Mouse (Mus musculus): ENCODE measurements around the gene Dcaf4. TPM values are rescaled to one million over a fixed set of nuclear protein-coding genes. Genes with fewer than 3 reads are reported as not detected.

The Dcaf4 gene
- 10 to 100 TPM; 36.3 to 54.2 TPM for total RNA-seq (2021)
- polyA plus RNA-seq (2012; rRNA removed), result 38.1 and 43.4 TPM in 2 replicates
- long read RNA-seq, transcript Dcaf4-201 (14 exons, 2,008 nt), result major isoform, 61 of 74 reads
- long read RNA-seq, partial matches to known transcripts, result 2 of 74 reads
- long read RNA-seq, other reads (novel, unspliced or antisense), result 11 of 74 reads

DNA sequence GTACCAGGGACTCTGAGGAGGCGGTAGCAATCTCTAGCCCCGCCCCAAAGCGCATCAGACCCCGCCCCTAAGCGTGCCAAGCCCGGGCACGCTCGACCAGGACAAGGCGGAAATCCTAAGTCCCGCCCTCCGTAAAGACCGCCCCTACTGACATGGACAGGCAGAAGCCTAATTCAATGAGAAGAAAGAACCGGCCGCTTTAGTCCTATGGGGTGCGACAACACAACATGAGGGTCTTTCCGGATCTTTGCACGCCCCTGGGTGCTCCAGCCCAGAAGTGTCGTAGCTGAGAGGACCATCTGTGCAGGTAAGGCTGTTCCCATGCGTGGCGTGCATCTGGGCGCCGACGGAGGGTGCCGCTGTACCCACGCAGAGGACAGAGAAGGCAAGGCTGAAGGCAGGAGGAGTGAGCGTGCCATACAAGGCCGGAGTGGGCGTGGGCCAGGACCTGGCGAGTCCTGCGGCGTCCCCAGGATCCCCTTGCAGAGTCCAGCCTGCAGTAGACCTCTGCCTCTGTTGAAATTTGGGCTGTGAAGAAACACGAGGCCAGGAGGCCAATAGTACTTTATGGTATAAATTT lies at the start of gene Dcaf4:
Dcaf4 (plus strand) TSS at position 156 of the 580 bp plus-strand sequence.
- DNase-seq, result peak; percentile 99

- DNase-seq, result no peak
These were observed 48.5 kb upstream of the Dcaf4 start for GRCm38 (mm10) chr12:83471760-83472159.

DNA sequence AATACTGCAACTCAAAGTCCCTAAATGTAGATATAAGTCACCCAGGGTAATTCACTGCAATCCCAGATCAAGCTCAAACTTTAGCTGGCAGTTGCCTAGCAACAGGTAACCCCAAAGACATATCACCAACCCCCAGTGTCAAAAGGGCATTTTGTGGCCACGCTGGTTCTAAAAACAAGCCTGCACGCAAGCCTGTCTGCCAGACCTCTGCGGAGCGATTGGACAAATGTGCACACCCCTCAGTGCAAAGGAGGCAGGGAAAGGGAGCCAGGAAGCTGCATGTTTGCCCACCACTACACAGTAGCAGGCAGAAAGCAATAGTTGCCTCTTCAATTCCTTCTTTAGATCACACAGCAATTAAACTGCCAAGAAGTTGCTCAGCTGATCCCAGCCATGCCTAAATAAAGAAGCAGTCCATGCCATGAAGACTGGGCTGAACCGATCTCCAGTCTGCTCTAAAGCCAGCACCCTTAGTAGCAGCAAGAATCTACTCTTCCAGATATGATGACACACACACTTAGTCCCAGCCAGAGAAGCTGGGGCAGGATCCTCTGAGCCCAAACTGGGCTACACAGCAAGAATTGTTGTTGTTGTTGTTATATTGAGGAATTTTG lies 46.2 kb upstream of the Dcaf4 start:
- DNase-seq, result no peak

GRCm38 (mm10) chr12:83475419-83475818 lies 44.8 kb upstream of the Dcaf4 start:
- no peak for DNase-seq

GRCm38 (mm10) chr12:83476277-83476676 lies 44.0 kb upstream of the Dcaf4 start:
- no peak for DNase-seq

DNA sequence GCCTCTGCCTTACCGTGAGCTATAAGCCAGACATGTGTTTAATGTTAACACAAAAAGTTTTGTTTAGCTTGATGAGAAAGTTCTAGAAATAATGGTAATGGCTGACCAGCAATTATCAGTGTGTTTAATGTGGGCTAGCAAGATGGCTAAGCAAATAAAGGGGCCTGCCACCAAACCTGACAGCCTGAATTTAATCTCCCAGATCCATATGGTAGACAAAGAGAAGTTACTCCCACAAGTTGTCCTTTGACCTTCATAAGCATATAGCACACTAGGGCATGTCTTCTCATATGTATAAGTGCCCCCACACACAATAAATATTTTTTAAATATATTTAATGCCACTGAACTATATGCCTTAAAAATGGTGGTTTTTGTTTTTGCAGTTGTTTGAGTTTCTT lies 41.1 kb upstream of the Dcaf4 start:
- DNase-seq, result no peak

DNA sequence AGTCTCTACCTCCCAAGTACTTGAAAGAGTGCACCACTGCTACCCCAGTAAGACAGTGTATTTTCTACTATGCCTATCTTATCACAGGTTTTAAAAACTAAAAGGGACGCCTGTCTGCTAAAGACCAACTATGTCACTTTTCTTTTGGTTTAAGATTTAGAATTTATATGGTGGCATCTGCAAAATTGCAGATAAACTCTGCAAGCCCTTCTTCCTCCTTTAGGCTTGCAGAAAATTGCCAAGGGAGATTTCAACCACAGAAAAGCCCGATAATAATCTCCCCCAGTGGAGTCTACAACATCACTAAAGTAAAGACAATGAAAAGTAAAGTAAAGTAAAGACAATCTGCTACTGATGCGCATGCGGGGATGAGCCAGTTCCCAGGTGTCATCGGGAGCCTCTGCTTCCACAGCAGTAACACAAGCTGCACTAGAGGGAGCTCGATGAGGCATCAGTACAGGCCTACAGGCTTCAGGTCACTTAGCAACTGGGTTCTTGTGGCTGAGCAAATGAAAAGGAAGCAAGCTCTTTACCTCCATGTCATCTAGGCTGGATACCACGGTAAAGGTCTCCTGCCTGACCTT lies 40.4 kb upstream of the Dcaf4 start:
- no peak for DNase-seq

GRCm38 (mm10) chr12:83481439-83481838 lies 38.8 kb upstream of the Dcaf4 start:
- no peak for DNase-seq

GRCm38 (mm10) chr12:83483653-83484052 lies 36.6 kb upstream of the Dcaf4 start:
- DNase-seq, result no peak

GRCm38 (mm10) chr12:83484855-83485745 lies 35.2 kb upstream of the Dcaf4 start:
- DNase-seq, result no peak

- peak; percentile 61 for DNase-seq
These were observed 34.2 kb upstream of the Dcaf4 start for GRCm38 (mm10) chr12:83485911-83486670.

- DNase-seq, result peak; percentile 80
These were observed 33.4 kb upstream of the Dcaf4 start for GRCm38 (mm10) chr12:83486671-83487461.

DNA sequence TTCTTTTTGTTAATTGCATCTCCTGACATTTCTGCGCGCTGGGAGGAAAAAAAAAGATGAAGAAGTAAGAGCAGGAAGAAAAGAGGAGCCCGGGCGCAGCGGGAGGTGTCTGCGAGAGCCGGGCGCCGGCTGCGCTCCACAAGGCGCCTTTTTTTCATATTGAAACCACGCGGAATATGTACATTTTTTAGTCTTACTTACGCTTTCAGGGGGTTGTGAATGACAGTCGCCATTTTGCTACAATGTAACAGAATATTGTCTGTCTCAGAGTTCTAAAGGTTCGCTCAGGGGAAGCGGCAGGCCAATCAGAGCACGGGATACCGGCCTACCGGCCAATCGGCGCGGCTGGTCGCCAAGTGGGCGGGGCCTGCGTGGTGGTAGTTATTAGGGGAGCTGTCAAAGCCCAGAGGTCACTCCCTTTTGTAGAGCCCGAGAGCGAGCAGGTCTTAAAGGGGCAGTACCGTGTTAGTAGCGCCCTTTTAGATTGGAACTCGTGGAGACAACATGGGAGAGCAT lies 32.7 kb upstream of the Dcaf4 start, which contains the start of gene Dpf3:
Dpf3 (minus strand) TSS at position 241 of the 516 bp plus-strand sequence.
- peak; percentile 100 for DNase-seq

- DNase-seq, result peak; percentile 66
These were observed 31.9 kb upstream of the Dcaf4 start for GRCm38 (mm10) chr12:83488211-83488941.

DNA sequence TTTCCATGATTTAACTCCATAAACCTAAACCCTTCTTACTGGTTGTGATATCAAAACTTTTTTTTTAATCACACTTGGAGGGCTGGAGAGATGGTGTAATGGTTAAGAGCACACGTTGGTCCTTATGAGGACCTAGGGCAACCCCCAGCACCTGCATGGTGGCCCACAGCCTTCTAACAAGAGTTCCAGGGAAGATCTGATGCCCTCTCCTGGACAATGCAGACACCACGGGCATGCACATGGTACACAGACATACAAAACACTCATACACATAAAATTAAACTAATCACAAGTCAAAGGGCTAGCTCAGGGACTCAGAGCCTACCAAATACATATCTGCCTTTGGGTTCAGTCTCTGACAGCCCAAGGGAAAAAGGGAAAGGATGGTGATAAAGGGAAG lies 30.5 kb upstream of the Dcaf4 start:
- no peak for DNase-seq

GRCm38 (mm10) chr12:83491609-83492008 lies 28.7 kb upstream of the Dcaf4 start:
- DNase-seq, result no peak

DNA sequence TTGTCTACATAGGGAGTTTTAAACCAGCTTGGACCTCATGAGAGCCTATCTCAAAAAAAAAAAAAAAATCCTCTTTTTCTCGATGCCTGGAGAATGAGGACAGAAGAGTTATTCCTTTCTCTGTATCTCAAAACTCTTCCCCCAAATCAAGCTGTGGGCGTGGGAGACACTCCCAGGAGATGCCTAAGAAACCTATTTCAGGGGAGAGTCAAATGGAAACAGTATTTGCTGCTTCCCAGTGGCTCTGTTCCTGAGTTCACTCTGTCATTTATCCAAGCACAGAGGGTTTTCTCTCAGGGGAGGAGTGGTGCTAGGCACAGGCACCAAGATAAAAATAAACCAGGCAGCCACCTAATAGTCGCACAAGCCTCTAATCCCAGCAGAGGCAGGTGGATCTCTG lies 27.5 kb upstream of the Dcaf4 start:
- no peak for DNase-seq

DNA sequence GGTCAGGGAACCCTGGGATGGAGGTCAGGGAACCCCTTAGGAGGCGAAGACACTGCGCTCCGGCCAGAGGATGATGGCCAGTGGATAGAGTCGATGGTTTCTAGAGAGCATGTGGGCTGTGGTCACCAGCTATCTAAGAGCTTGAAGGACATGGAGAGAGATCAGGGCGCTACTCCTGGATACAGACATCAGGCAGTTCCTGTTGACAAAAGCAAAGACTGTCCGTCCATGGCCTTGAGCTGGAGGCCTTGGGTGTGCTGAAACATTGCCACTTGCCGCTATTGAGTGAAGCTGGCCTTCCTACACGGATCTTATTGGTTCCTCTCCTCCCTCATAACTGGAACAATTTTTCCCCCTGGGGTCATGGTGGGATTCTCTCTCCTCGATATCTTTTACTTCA lies 26.1 kb upstream of the Dcaf4 start:
- peak; percentile 65 for DNase-seq

DNA sequence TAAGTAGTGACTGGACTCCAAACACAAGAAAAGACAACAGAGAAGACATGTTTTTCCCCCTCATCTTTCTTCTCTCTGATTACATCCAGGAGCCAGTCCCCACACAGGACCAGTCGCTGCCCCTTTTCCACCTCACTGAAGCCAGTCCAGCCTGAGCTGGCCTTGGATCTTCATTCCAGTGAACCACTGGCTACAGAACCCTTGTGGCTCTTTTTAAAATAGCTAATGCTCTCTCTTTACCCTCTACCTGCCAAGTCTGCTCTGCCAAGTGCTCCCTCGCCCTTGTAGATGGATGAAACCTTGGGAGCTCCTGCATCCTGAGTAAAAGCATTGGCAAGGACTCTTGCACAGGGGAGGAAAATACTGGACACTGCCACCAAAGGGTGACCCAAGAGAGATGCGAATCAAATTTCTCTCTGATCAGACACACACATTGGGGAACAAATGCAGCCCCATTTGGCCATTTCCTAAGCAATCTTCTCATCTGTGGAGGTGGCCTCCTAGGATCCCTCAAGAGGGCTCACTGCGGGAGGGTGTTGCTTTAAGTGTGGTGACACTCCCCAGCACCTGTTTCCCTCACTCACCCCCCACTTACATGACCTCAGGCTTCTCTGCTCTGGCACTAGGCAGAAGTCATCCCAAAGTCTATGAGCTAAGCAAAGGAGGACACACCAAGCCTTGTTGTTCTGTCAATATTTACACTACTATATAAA lies 24.9 kb upstream of the Dcaf4 start:
- DNase-seq, result peak; percentile 12
